Mouse (Mus musculus): ENCODE measurements around the gene Gm49345. TPM values are rescaled to one million over a fixed set of nuclear protein-coding genes. Genes with fewer than 3 reads are reported as not detected.
A peak's percentile ranks its signal among the peaks of the same experiment; 100 is the strongest.
"Not testable (repeated sequence)": the region's sequence is repeated elsewhere in the genome, so short reads cannot be mapped to it uniquely, and the experiment has no call there.

Gm49345 gene
- 2.5 and 6.9 TPM in 2 replicates for polyA plus RNA-seq (2012; ENCODE audit: insufficient read depth, insufficient read length, missing spikeins)

DNA sequence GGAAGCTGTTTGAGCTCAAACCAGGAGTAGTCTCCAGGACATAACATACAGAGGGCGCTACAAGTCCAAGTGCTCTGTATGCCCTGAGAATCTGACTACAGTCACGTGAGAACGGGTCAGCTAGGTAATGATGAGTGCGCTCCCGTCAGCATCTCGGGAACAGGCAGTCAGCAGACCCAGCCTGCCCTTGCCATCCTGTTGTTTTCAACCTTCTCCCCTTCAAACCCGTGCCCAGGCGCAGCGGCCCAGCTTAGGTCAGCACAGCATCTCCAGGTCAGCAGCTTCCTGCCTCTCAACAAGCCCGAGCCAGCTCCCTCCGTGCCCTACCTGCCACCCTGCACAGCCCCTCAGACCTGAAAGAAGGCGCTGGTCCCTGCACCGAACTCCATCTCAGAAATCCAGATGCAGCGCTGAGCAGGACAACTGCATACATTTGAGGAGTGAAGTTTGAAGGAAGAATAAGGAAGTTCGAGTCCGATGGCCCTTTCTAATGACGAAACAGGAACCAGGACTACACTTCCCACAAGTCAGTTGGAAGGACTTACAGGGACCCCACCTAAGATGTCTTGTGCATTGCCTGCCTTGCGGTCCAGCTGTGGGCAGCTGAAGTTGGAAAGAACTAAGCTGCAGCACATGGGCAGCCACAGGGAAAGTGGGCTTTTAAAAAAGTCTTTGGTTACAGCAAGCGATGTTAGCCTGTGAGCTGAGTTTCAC is at the start of gene Gm49345, which contains the start of gene Zfp729a:
TSS of gene Gm49345 (minus strand) at position 476 of the 714 bp plus-strand sequence.
TSS of gene Zfp729a (minus strand) at position 498 of the 714 bp plus-strand sequence.
- Histone ChIP-seq H3K4me3 (ENCODE audit: insufficient read depth, low read length) (peak within 1 kb of the TSS; percentile 73), H3K27ac (ENCODE audit: insufficient read depth, low read depth, low read length) (peak within 1 kb of the TSS; percentile 66), H3K4me1 (ENCODE audit: control insufficient read depth, insufficient read depth, low read length) (peaks cover 2% of the 10 kb centered on the region; the same call in 1 of the 2 replicates)
- TF ChIP-seq CTCF (IDR thresholded peaks at IDR 0.05; ENCODE audit: low read depth, low read length): peak; percentile 14; the same call in 1 of the 2 replicates
- TF ChIP-seq POLR2A (IDR thresholded peaks at IDR 0.05; ENCODE audit: borderline replicate concordance, low read depth, low read length): no peak

DNA sequence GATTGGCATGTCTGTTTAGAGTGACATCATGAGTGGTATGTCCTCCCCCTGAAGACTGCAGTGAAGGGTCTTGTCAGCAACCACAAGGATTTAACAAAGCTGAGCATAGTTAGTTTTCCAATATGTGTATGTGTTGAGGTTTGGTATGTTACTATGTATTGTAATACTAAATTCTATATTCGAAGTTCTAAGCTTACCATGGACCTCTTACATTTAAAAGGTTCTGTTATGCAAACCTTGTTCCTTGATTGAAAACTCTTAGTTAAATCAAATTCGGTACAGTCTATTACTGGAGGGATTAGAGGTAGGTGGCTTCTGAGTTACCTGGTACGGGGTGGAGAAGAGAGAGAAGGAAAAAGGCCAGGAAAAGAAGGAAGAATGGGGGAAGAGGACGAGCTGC is 49.4 kb upstream of the Gm49345 start, which contains the start of gene Zfp738:
TSS of gene Zfp738 (minus strand) at position 101 of the 400 bp plus-strand sequence.
- TF ChIP-seq CTCF (IDR thresholded peaks at IDR 0.05; ENCODE audit: low read depth, low read length): no peak
- no peak within 1 kb of the TSS for H3K4me3 ChIP-seq (ENCODE audit: insufficient read depth, low read length)
- H3K4me1 ChIP-seq (ENCODE audit: control insufficient read depth, insufficient read depth, low read length): no peaks in the 10 kb centered on the region
- no peak within 1 kb of the TSS for H3K27ac ChIP-seq (ENCODE audit: insufficient read depth, low read depth, low read length)

DNA sequence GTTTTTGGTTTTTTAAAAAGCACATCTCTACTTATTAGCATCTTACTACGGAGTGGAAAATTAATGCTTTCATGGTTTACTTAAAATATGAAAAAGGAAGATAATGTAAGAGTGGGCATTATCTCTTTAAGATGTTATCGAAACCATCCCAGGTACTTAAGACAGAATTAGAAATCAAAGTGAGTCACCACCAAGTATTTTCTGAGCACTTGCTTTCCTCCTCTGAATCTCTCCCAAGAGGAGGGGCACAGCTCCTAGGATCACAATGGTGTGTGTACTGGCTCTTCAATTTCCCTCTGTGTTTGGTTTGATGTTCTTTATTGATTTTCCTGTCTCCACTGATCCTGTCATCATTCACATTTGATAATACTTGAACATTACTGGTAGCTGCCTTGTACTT is 46.3 kb upstream of the Gm49345 start:
- H3K4me1 ChIP-seq (ENCODE audit: control insufficient read depth, insufficient read depth, low read length); H3K27ac ChIP-seq (ENCODE audit: insufficient read depth, low read depth, low read length): not testable (repeated sequence)
- H3K4me3 ChIP-seq (ENCODE audit: insufficient read depth, low read length): peak overlapping the region; percentile 68; the same call in 1 of the 2 replicates

DNA sequence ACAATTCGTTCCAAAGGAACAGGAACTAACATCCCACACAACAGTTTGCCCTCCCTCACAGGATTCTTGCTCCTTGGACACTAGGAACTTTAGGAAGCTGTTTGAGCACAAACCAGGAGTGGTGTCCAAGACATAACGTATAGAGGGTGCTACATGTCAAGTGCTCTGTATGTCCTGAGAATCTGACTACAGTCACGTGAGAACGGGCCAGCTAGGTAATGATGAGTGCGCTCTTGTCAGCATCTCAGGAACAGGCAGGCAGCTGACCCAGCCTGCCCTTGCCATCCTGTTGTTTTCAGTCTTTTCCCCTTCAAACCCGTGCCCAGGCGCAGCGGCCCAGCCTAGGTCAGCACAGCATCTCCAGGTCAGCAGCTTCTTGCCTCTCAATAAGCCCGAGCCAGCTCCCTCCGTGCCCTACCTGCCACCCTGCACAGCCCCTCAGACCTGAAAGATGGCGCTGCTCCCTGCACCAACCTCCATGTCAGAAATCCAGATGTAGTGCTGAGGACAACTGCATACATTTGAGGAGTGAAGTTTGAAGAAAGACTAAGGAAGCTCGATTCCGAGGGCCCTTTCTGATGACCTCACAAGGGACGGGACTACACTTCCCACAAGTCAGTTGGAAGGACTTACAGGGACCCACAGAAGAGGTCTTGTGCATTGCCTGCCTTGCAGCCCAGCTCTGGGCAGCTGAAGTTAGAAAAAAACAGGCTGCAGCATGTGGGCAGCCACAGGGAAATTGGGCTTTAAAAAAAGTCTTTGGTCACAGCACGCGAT is 45.6 kb upstream of the Gm49345 start:
- Histone ChIP-seq H3K27ac (ENCODE audit: insufficient read depth, low read depth, low read length) (peak overlapping the region; percentile 26; the same call in 1 of the 2 replicates), H3K4me3 (ENCODE audit: insufficient read depth, low read length) (peak overlapping the region; percentile 68)
- H3K4me1 ChIP-seq (ENCODE audit: control insufficient read depth, insufficient read depth, low read length): not testable (repeated sequence)

DNA sequence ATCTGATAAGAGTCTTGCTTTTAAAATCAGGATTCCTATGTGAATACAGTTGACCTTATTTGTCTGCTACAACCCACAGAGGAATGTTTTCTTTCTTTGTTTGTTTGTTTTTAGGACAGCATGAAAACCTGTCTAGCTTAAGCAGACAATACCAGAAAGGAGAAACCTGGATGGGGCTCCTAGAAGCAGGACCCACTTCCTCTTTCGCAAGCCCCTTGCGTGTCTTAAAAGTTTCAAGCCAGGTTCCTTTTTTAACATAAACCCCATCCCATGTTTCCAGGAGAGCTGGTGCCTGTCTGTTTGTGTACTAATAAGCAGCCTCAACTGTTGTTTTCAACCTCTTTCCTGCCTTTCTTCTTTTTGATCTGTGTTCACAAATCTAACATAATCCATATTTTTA is 37.3 kb upstream of the Gm49345 start:
- TF ChIP-seq CTCF (IDR thresholded peaks at IDR 0.05; ENCODE audit: low read depth, low read length): no peak
- TF ChIP-seq POLR2A (IDR thresholded peaks at IDR 0.05; ENCODE audit: borderline replicate concordance, low read depth, low read length): no peak
- no peak overlapping the region for H3K27ac ChIP-seq (ENCODE audit: insufficient read depth, low read depth, low read length)
- no peaks in the 10 kb centered on the region for H3K4me1 ChIP-seq (ENCODE audit: control insufficient read depth, insufficient read depth, low read length)
- H3K4me3 ChIP-seq (ENCODE audit: insufficient read depth, low read length): no peak overlapping the region

DNA sequence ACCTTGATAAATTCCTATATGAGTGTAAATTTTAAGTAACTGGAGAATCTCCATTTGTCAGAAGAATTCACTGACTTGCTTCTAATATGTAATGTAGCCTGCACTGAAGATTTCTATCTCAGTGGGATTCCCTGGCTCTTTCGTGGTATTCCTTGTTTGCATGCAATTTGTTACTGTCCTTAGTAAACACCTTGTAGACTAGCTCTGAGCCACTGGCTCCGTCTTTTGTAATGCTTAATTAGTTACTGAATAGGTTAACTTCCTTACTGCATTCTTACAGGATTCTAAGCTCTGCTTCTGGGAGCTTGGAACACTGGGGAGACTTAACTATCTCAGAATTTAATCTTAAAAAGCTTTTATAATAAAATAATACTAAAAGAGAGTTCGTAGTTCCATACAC is 14.9 kb upstream of the Gm49345 start:
- H3K4me1 ChIP-seq (ENCODE audit: control insufficient read depth, insufficient read depth, low read length): no peaks in the 10 kb centered on the region
- H3K27ac ChIP-seq (ENCODE audit: insufficient read depth, low read depth, low read length): no peak overlapping the region
- no peak overlapping the region for H3K4me3 ChIP-seq (ENCODE audit: insufficient read depth, low read length)
- no peak for TF ChIP-seq POLR2A (IDR thresholded peaks at IDR 0.05; ENCODE audit: borderline replicate concordance, low read depth, low read length)
- no peak for TF ChIP-seq CTCF (IDR thresholded peaks at IDR 0.05; ENCODE audit: low read depth, low read length)

DNA sequence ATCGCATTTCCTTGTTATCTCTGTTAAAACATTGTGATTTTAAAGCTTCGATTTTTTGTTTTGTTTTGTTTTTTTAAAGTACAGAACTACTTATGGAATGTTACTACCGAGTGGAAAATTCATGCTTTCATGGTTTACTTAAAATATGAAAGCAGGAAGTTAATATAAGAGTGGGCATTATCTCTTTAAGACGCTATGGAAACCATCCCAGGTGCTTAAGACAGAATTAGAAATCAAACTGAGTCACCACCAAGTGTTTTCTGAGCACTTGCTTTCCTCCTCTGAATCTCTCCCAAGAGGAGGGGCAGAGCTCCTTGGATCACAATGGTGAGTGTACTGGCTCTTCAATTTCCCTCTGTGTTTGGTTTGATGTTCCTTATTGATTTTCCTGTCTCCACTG is 27.5 kb downstream of the Gm49345 start:
- no peak overlapping the region for H3K27ac ChIP-seq (ENCODE audit: insufficient read depth, low read depth, low read length)
- no peaks in the 10 kb centered on the region for H3K4me1 ChIP-seq (ENCODE audit: control insufficient read depth, insufficient read depth, low read length)
- TF ChIP-seq POLR2A (IDR thresholded peaks at IDR 0.05; ENCODE audit: borderline replicate concordance, low read depth, low read length): no peak
- TF ChIP-seq CTCF (IDR thresholded peaks at IDR 0.05; ENCODE audit: low read depth, low read length): no peak
- H3K4me3 ChIP-seq (ENCODE audit: insufficient read depth, low read length): 0 out of 2 replicates have a peak overlapping the region, but pooled peaks have one; percentile 11

DNA sequence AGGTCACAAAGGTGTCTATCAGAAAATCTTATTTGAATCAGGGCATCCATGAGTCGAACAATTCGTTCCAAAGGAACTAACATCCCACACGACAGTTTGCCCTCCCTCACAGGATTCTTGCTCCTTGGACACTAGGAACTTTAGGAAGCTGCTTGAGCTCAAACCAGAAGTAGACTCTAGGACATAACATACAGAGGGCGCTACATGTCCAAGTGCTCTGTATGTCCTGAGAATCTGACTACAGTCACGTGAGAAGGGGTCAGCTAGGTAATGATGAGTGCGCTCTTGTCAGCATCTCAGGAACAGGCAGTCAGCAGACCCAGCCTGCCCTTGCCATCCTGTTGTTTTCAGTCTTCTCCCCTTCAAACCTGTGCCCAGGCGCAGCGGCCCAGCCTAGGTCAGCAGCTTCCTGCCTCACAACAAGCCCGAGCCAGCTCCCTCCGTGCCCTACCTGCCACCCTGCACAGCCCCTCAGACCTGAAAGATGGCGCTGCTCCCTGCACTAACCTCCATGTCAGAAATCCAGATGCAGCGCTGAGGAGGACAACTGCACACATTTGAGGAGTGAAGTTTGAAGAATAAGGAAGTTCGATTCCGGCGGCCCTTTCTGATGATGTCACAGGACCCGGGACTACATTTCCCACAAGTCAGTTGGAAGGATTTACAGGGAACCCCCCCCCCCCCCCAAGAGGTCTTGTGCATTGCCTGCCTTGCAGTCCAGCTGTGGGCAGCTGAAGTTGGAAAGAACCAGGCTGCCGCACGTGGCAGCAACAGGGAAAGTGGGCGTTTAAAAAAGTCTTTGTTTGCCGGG is 28.3 kb downstream of the Gm49345 start, which contains the start of gene Zfp729b:
TSS of gene Zfp729b (minus strand) at position 642 of the 811 bp plus-strand sequence.
- H3K4me3 ChIP-seq (ENCODE audit: insufficient read depth, low read length): peak within 1 kb of the TSS; percentile 97
- H3K4me1 ChIP-seq (ENCODE audit: control insufficient read depth, insufficient read depth, low read length): no peaks in the 10 kb centered on the region
- peak within 1 kb of the TSS; percentile 69 for H3K27ac ChIP-seq (ENCODE audit: insufficient read depth, low read depth, low read length)
- TF ChIP-seq POLR2A (IDR thresholded peaks at IDR 0.05; ENCODE audit: borderline replicate concordance, low read depth, low read length) (no peak), CTCF (IDR thresholded peaks at IDR 0.05; ENCODE audit: low read depth, low read length) (peak; percentile 34; the same call in 1 of the 2 replicates)

DNA sequence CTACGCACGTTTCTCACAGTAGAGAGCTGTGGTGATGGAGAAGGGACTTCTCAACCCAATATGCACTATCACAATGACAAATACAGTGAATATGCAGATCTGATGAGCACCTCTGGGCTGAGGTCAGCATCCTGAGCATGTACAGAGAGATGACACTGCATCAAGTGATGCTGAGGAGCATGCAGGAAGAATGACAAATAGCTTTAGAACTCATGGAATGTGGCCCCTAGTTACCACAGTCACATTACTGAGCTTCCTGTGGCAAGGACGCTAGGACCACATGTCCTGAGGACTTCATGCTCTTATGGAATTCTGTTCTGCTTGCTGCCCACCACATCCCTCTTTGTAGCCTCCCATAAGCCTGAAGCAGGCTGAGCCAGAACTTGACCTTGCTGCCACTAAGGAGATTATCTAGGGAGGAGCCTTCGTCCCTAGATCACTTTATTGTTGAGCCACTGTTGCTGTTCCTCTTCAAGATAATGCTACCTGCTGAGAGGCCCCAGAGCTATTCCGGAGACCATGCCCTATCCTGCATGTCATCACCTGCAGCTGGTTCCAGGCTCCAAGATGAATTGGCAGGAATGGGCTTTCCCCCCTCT is 64.9 kb downstream of the Gm49345 start:
- H3K4me3 ChIP-seq (ENCODE audit: insufficient read depth, low read length): no peak overlapping the region
- H3K4me1 ChIP-seq (ENCODE audit: control insufficient read depth, insufficient read depth, low read length): no peaks in the 10 kb centered on the region
- TF ChIP-seq POLR2A (IDR thresholded peaks at IDR 0.05; ENCODE audit: borderline replicate concordance, low read depth, low read length) (no peak), CTCF (IDR thresholded peaks at IDR 0.05; ENCODE audit: low read depth, low read length) (no peak)
- H3K27ac ChIP-seq (ENCODE audit: insufficient read depth, low read depth, low read length): no peak overlapping the region
